8 mouse cellular contexts compared by ENCODE assay signal in genomic region chr13:109211941-109212487, GRCm38 (mm10).
DNase-seq lines count a peak whose midpoint lies in the region; ATAC-seq and TF ChIP-seq lines count a peak whose summit lies in the region.

No protein-coding gene starts in this region.

- TF ChIP-seq CTCF in lung, embryonic 14.5 days (IDR thresholded peaks at IDR 0.05; ENCODE audit: low read depth) = no peak
- TF ChIP-seq CTCF in hindbrain, postnatal 0 days (IDR thresholded peaks at IDR 0.05; ENCODE audit: low read depth) = no peak

- peak overlapping the region; percentile 25; the same call in 1 of the 2 replicates for H3K9ac ChIP-seq in lung, embryonic 14.5 days
- peak overlapping the region; percentile 25; the same call in 1 of the 2 replicates for H3K9ac ChIP-seq in hindbrain, postnatal 0 days (replicated peaks; ENCODE audit: low read length)

- ATAC-seq in frontal cortex, adult (ENCODE audit: low TSS enrichment) = 0 out of 2 replicates have a peak, but pooled peaks have one; percentile 32
- no peak for ATAC-seq in lung, embryonic 14.5 days (ENCODE audit: insufficient read depth)
- ATAC-seq in hindbrain, postnatal 0 days = no peak
- ATAC-seq in megakaryocyte-erythroid progenitor cell, adult 5-6 weeks (replicated peaks; ENCODE audit: low FRiP score, low TSS enrichment, poor library complexity, severe bottlenecking) = peak; percentile 24; the same call in 1 of the 2 replicates

- no peak for DNase-seq in frontal cortex, adult 2 months (ENCODE audit: extremely low spot score in 1 of 2, low spot score in 1 of 2)
- DNase-seq in lung, embryonic 14.5 days = peak; percentile 37
- no peak for DNase-seq in lung, postnatal 25 days (ENCODE audit: low spot score)
- no peak for DNase-seq in hindbrain, postnatal 0 days (ENCODE audit: low spot score)
- DNase-seq in embryo, embryonic 9.5 days (ENCODE audit: extremely low spot score) = no peak
- DNase-seq in frontal cortex, postnatal 36 days (ENCODE audit: low spot score in 2 of 2) = no peak

- H3K4me3 ChIP-seq in lung, embryonic 14.5 days (ENCODE audit: low read depth, low read length) = peak overlapping the region; percentile 26
- no peak overlapping the region; the same call in 1 of the 2 replicates for H3K4me3 ChIP-seq in hindbrain, postnatal 0 days (ENCODE audit: low read length)

- no peaks in the 10 kb centered on the region for H3K9me3 ChIP-seq in lung, embryonic 14.5 days (ENCODE audit: low read depth, low read length)
- H3K9me3 ChIP-seq in hindbrain, postnatal 0 days (ENCODE audit: low read length) = no peaks in the 10 kb centered on the region

- H3K36me3 ChIP-seq in lung, embryonic 14.5 days (ENCODE audit: insufficient read depth) = no peaks in the 10 kb centered on the region
- no peaks in the 10 kb centered on the region for H3K36me3 ChIP-seq in hindbrain, postnatal 0 days (ENCODE audit: insufficient read depth, low read length)

- H3K4me2 ChIP-seq in lung, embryonic 14.5 days = peak overlapping the region; percentile 53
- H3K4me2 ChIP-seq in hindbrain, postnatal 0 days (ENCODE audit: low read depth, low read length) = peak overlapping the region; percentile 46

- no peaks in the 10 kb centered on the region for H3K27me3 ChIP-seq in lung, embryonic 14.5 days (ENCODE audit: insufficient read depth, low read length)
- H3K27me3 ChIP-seq in hindbrain, postnatal 0 days (ENCODE audit: insufficient read depth, low read length) = no peaks in the 10 kb centered on the region

- no peaks in the 10 kb centered on the region for H3K4me1 ChIP-seq in lung, embryonic 14.5 days (ENCODE audit: insufficient read depth)
- H3K4me1 ChIP-seq in hindbrain, postnatal 0 days (ENCODE audit: insufficient read depth, low read length) = no peaks in the 10 kb centered on the region

- 31% methylated on average over 16 of the region's 16 CpGs for WGBS in lung, embryonic 14.5 days
- 56% methylated on average over 16 of the region's 16 CpGs for WGBS in hindbrain, postnatal 0 days

- no peak overlapping the region for H3K27ac ChIP-seq in lung, embryonic 14.5 days (ENCODE audit: low read depth)
- no peak overlapping the region for H3K27ac ChIP-seq in hindbrain, postnatal 0 days

Comparison
In these comparisons a context has a peak if more than half of its experiments do, and no peak if none do; other contexts are left out.
1. ATAC-seq: peak in frontal cortex, adult (single experiment) and megakaryocyte-erythroid progenitor cell, adult 5-6 weeks (single experiment); none in lung, embryonic 14.5 days (single experiment) and hindbrain, postnatal 0 days (single experiment).